26 mouse cellular contexts compared by ENCODE assay signal in the genomic region with DNA sequence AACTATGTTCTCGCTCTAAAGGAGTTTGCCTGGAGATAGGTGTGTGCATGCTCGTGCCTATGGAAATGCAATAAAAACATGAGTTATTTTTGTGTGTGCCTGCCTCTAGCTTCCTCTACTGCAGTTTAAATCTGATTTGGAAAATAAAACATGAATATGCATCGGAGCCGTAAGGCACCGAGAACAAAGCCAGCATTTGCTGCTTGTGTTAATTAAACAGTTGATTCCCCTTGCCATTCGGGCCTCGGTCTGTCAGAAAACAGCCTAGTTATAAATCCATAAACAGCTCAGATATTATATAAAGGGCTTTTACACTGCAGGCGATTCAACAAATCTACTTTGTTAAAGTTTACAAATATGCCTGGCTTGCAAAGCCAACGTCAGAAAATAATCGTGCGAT.
DNase-seq lines count a peak whose midpoint lies in the region; ATAC-seq and TF ChIP-seq lines count a peak whose summit lies in the region.
"Had no signal": no experiment of that assay in that cellular context is flagged by ENCODE, and none has a peak within 500 bp of the region (broad histone marks: within the 10 kb centered on the region; RNA-seq: fewer than 3 reads in every experiment).

No protein-coding gene starts in this region.

- H3K9me3 ChIP-seq in forebrain, embryonic 13.5 days (replicated peaks) = no peaks in the 10 kb centered on the region
- H3K9me3 ChIP-seq in forebrain, embryonic 11.5 days (ENCODE audit: control insufficient read depth, low read length) = no peaks in the 10 kb centered on the region
- H3K9me3 ChIP-seq in MEL (replicated peaks; ENCODE audit: insufficient read depth, low read length) = no peaks in the 10 kb centered on the region
- H3K9me3 ChIP-seq in forebrain, embryonic 16.5 days (ENCODE audit: control insufficient read depth, low read length) = no peaks in the 10 kb centered on the region
- H3K9me3 ChIP-seq: embryonic facial prominence, embryonic 13.5 days; limb, embryonic 12.5 days; liver, embryonic 12.5 days; stomach, embryonic 15.5 days had no signal

- no peaks in the 10 kb centered on the region for H3K27me3 ChIP-seq in forebrain, embryonic 13.5 days
- no peaks in the 10 kb centered on the region for H3K27me3 ChIP-seq in forebrain, embryonic 11.5 days (ENCODE audit: control insufficient read depth, insufficient read depth, low read length)
- no peaks in the 10 kb centered on the region for H3K27me3 ChIP-seq in MEL (ENCODE audit: control insufficient read depth in 1 of 2, insufficient read depth in 2 of 2, low read length in 2 of 2)
- H3K27me3 ChIP-seq in forebrain, embryonic 16.5 days (replicated peaks; ENCODE audit: control insufficient read depth, insufficient read depth, low read length) = no peaks in the 10 kb centered on the region
- H3K27me3 ChIP-seq: embryonic facial prominence, embryonic 13.5 days; limb, embryonic 12.5 days; liver, embryonic 12.5 days; stomach, embryonic 15.5 days had no signal

- no peaks in the 10 kb centered on the region; the same call in 1 of the 2 replicates for H3K36me3 ChIP-seq in forebrain, embryonic 13.5 days (ENCODE audit: poor library complexity, severe bottlenecking)
- no peaks in the 10 kb centered on the region; the same call in 1 of the 2 replicates for H3K36me3 ChIP-seq in forebrain, embryonic 11.5 days (ENCODE audit: control insufficient read depth, insufficient read depth, low read length)
- peaks cover 0 to 69% of the 10 kb centered on the region in 2 experiments; a peak in 2 of 4 replicates for H3K36me3 ChIP-seq in MEL (ENCODE audit: control insufficient read depth in 1 of 2, insufficient read depth in 2 of 2, low read length in 2 of 2)
- H3K36me3 ChIP-seq in forebrain, embryonic 16.5 days (ENCODE audit: control insufficient read depth, insufficient read depth) = no peaks in the 10 kb centered on the region

- 68% methylated on average over 11 of the region's 11 CpGs for WGBS in forebrain, embryonic 13.5 days
- 89% methylated on average over 11 of the region's 11 CpGs for WGBS in forebrain, embryonic 11.5 days
- WGBS in forebrain, embryonic 16.5 days = 46% methylated on average over 11 of the region's 11 CpGs

- H3K4me1 ChIP-seq in forebrain, embryonic 13.5 days = peaks cover 8% of the 10 kb centered on the region; the same call in 1 of the 2 replicates
- H3K4me1 ChIP-seq in forebrain, embryonic 11.5 days (replicated peaks; ENCODE audit: control insufficient read depth, insufficient read depth, low read length) = no peaks in the 10 kb centered on the region
- peaks cover 48 to 62% of the 10 kb centered on the region in 2 experiments for H3K4me1 ChIP-seq in MEL (ENCODE audit: control insufficient read depth in 1 of 2, insufficient read depth in 2 of 2, low read length in 2 of 2)
- H3K4me1 ChIP-seq in forebrain, embryonic 16.5 days (replicated peaks; ENCODE audit: control insufficient read depth, insufficient read depth, low read length) = peaks cover 11% of the 10 kb centered on the region
- H3K4me1 ChIP-seq: stomach, embryonic 15.5 days had no signal

- DNase-seq in forebrain, embryonic 11.5 days (ENCODE audit: low spot score) = no peak
- no peak for DNase-seq in layer of hippocampus, adult 2 months (ENCODE audit: low spot score in 2 of 2)
- no peak for DNase-seq in layer of hippocampus, postnatal 10 days (ENCODE audit: low spot score in 2 of 2)
- DNase-seq in MEL (ENCODE audit: low read depth, low spot score) = no peak
- no peak for DNase-seq in spleen, adult 12 weeks (ENCODE audit: low spot score)
- no peak for DNase-seq in spleen, postnatal 36 days (ENCODE audit: low spot score in 2 of 2)
- DNase-seq: cerebellum, adult 18-20 months; cerebellum, postnatal 25 days; embryo, embryonic 11 days; gastrocnemius, postnatal 10 days; kidney, postnatal 25 days; lung, adult 2 months; lung, postnatal 14 days; retina, postnatal 1 day; right cerebral cortex, postnatal 25 days; thymus, postnatal 25 days had no signal

- TF ChIP-seq EP300 in MEL (IDR thresholded peaks at IDR 0.05; ENCODE audit: low read depth in 1 of 2, low read length in 2 of 2) = no peak

- no peak for TF ChIP-seq POLR2A in MEL (IDR thresholded peaks at IDR 0.05; ENCODE audit: control insufficient read depth in 1 of 2, insufficient read depth in 1 of 2, low read depth in 1 of 2, low read length in 2 of 2, poor library complexity in 1 of 2)

- H3K4me2 ChIP-seq in forebrain, embryonic 13.5 days = no peak overlapping the region
- no peak overlapping the region for H3K4me2 ChIP-seq in forebrain, embryonic 11.5 days (ENCODE audit: low read depth, low read length, severe bottlenecking)
- H3K4me2 ChIP-seq in forebrain, embryonic 16.5 days (ENCODE audit: low read length) = no peak overlapping the region
- H3K4me2 ChIP-seq: embryonic facial prominence, embryonic 13.5 days; heart, embryonic 11.5 days; limb, embryonic 12.5 days; liver, embryonic 12.5 days; stomach, embryonic 15.5 days had no signal

- H3K27ac ChIP-seq in forebrain, embryonic 13.5 days = peak overlapping the region; percentile 7; the same call in 1 of the 2 replicates
- H3K27ac ChIP-seq in forebrain, embryonic 11.5 days (ENCODE audit: low read depth, low read length) = no peak overlapping the region
- peak overlapping the region; percentile 54 for H3K27ac ChIP-seq in layer of hippocampus, adult 2 months
- H3K27ac ChIP-seq in MEL (ENCODE audit: control insufficient read depth, low read depth, low read length) = peak overlapping the region; percentile 76
- peak overlapping the region; percentile 51 for H3K27ac ChIP-seq in forebrain, embryonic 16.5 days (ENCODE audit: low read length)
- H3K27ac ChIP-seq: embryonic facial prominence, embryonic 13.5 days; limb, embryonic 12.5 days; liver, embryonic 12.5 days; stomach, embryonic 15.5 days had no signal

- no peak overlapping the region for H3K4me3 ChIP-seq in forebrain, embryonic 13.5 days
- H3K4me3 ChIP-seq in forebrain, embryonic 11.5 days (ENCODE audit: low read depth, low read length) = no peak overlapping the region
- no peak overlapping the region for H3K4me3 ChIP-seq in layer of hippocampus, adult 2 months
- no peak overlapping the region for H3K4me3 ChIP-seq in MEL (ENCODE audit: control insufficient read depth in 1 of 2, insufficient read depth in 1 of 2, low read depth in 2 of 2, low read length in 2 of 2)
- no peak overlapping the region for H3K4me3 ChIP-seq in forebrain, embryonic 16.5 days (replicated peaks; ENCODE audit: low read length)
- H3K4me3 ChIP-seq: embryonic facial prominence, embryonic 13.5 days; erythroblast, embryonic 14.5 days; limb, embryonic 12.5 days; liver, embryonic 12.5 days; stomach, embryonic 15.5 days had no signal

- no peak for TF ChIP-seq RAD21 in MEL (IDR thresholded peaks at IDR 0.05; ENCODE audit: low read depth, low read length)

- H3K9ac ChIP-seq in forebrain, embryonic 13.5 days = no peak overlapping the region
- H3K9ac ChIP-seq in forebrain, embryonic 11.5 days (ENCODE audit: low read length) = no peak overlapping the region
- H3K9ac ChIP-seq in MEL (ENCODE audit: control insufficient read depth, low read depth, low read length, poor library complexity, severe bottlenecking) = no peak overlapping the region
- no peak overlapping the region for H3K9ac ChIP-seq in forebrain, embryonic 16.5 days (replicated peaks; ENCODE audit: low read depth, low read length)
- H3K9ac ChIP-seq: embryonic facial prominence, embryonic 13.5 days; limb, embryonic 12.5 days; liver, embryonic 12.5 days; stomach, embryonic 15.5 days had no signal

- no peaks in the 10 kb centered on the region for H3K79me2 ChIP-seq in MEL (ENCODE audit: control insufficient read depth, insufficient read depth, low read length, poor library complexity)

- ATAC-seq in forebrain, embryonic 13.5 days = 0 out of 2 replicates have a peak, but pooled peaks have one; percentile 34
- ATAC-seq in forebrain, embryonic 11.5 days (replicated peaks; ENCODE audit: low FRiP score) = no peak
- peak; percentile 61 for ATAC-seq in forebrain, embryonic 16.5 days
- ATAC-seq: CD4-positive, CD25-positive, alpha-beta regulatory T cell, adult 4 months; intestine, postnatal 0 days; liver, embryonic 12.5 days had no signal

- TF ChIP-seq CTCF in layer of hippocampus, adult 2 months (conservative IDR thresholded peaks at IDR 0.05) = no peak
- no peak for TF ChIP-seq CTCF in MEL (IDR thresholded peaks at IDR 0.05 in 2 of 3, conservative IDR thresholded peaks at IDR 0.05 in 1 of 3; ENCODE audit: control insufficient read depth in 1 of 3, insufficient read depth in 1 of 3, low read depth in 2 of 3, low read length in 3 of 3, poor library complexity in 1 of 3, severe bottlenecking in 1 of 3)

TF ChIP-seq in MEL, 35 proteins besides CTCF, POLR2A, EP300 and RAD21:
- TF ChIP-seq NRF1 (IDR thresholded peaks at IDR 0.05; ENCODE audit: insufficient read depth, low read depth, low read length, poor library complexity, severe bottlenecking) (no peak), ZMIZ1 (IDR thresholded peaks at IDR 0.05; ENCODE audit: low read depth, low read length) (no peak), GABPA (IDR thresholded peaks at IDR 0.05; ENCODE audit: low read depth, low read length) (no peak), USF1 (IDR thresholded peaks at IDR 0.05; ENCODE audit: low read depth, low read length) (no peak), USF2 (IDR thresholded peaks at IDR 0.05; ENCODE audit: borderline replicate concordance in 1 of 2, insufficient read depth in 1 of 2, low read depth in 1 of 2, low read length in 2 of 2) (no peak), TBP (IDR thresholded peaks at IDR 0.05; ENCODE audit: low read depth, low read length) (no peak), SMC3 (IDR thresholded peaks at IDR 0.05; ENCODE audit: low read depth, low read length) (no peak), MYB (IDR thresholded peaks at IDR 0.05; ENCODE audit: low read depth, low read length) (no peak), CHD1 (IDR thresholded peaks at IDR 0.05; ENCODE audit: low read depth, low read length) (no peak), ZKSCAN1 (IDR thresholded peaks at IDR 0.05; ENCODE audit: low read depth, low read length) (no peak), TCF12 (IDR thresholded peaks at IDR 0.05; ENCODE audit: low read depth, low read length) (no peak), HCFC1 (IDR thresholded peaks at IDR 0.05; ENCODE audit: low read depth, low read length) (no peak), GATA1 (IDR thresholded peaks at IDR 0.05; ENCODE audit: low read depth, low read length) (no peak), JUND (IDR thresholded peaks at IDR 0.05; ENCODE audit: low read depth, low read length) (no peak), ELF1 (IDR thresholded peaks at IDR 0.05; ENCODE audit: low read depth, low read length) (no peak), E2F4 (IDR thresholded peaks at IDR 0.05; ENCODE audit: borderline replicate concordance, low read depth, low read length) (no peak), ZNF384 (IDR thresholded peaks at IDR 0.05; ENCODE audit: low read depth, low read length) (no peak), CHD2 (IDR thresholded peaks at IDR 0.05; ENCODE audit: low read length) (no peak), ETS1 (IDR thresholded peaks at IDR 0.05; ENCODE audit: low read depth, low read length) (no peak)
